Mouse (Mus musculus) olfactory bulb, adult 2 months (tissue): ENCODE data around the gene Snapin. TPM values are rescaled to one million over a fixed set of nuclear protein-coding genes. Genes with fewer than 3 reads are reported as not detected.
A peak's percentile ranks its signal among the peaks of the same experiment; 100 is the strongest.

ENCODE experiments used
- H3K27ac ChIP-seq: fragments of 200-500 bp; 2 replicates; pipeline ENCODE4 v1.5.1; 2012; ENCODE audit warnings: low read depth, low read length; ENCODE audit not compliant: insufficient read depth
- H3K4me1 ChIP-seq: fragments of 200-500 bp; 2 replicates; pipeline ENCODE4 v1.6.1; 2012; ENCODE audit warnings: low read length; ENCODE audit not compliant: control insufficient read depth, insufficient read depth
- H3K4me3 ChIP-seq: fragments of 200-500 bp; 2 replicates; pipeline ENCODE4 v1.5.1; 2012; ENCODE audit warnings: mild to moderate bottlenecking, low read depth, low read length, moderate library complexity; ENCODE audit not compliant: insufficient read depth
- CTCF ChIP-seq: fragments of 200-500 bp; IDR thresholded peaks from 2 replicates; pipeline ENCODE4 v1.5.1; 2012; ENCODE audit warnings: low read depth, mild to moderate bottlenecking, low read length, moderate library complexity; ENCODE audit not compliant: insufficient read depth
- POLR2A ChIP-seq: fragments of 200-500 bp; IDR thresholded peaks from 2 replicates; pipeline ENCODE4 v1.6.1; 2012; ENCODE audit warnings: mild to moderate bottlenecking, low read depth, low read length, moderate library complexity; ENCODE audit not compliant: insufficient read depth
- WGBS: fragments of 180-500 bp; shearing (Covaris S2); methylation state at CpG from one replicate; pipeline ENCODE4 v1.1.7; 2018; 5-methylcytosine and 5-hydroxymethylcytosine counted together
- polyA plus RNA-seq: library from polyadenylated mRNA; stranded (reverse); fragments of >200 nt; gene quantifications from 2 replicates; pipeline ENCODE4 v1.2.4, GENCODE M21; 2012; ENCODE audit warnings: low replicate concordance; ENCODE audit not compliant: missing spikeins, insufficient read depth, insufficient read length

Snapin gene
- polyA plus RNA-seq, 1 experiment = not detected

DNA sequence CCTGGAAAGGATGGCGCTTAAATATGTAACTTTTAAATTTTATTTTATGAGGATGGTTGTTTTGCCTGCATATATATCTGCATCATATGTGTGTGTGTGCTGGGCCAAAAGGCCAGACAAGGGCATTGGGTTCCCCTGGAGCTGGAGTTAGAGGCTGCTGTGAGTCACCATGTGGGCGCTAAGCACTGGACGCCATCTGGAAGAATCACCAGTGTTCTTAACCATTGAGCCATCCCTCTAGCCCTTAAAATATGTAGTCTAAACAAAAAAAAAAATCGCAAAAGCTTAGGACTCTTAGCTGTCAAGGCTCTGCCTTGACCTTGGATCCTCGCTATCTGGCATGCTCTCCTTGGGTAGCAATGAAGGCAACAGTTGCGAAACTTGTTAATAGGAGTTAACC lies 2.3 kb downstream of the Snapin start:
- H3K4me1 ChIP-seq = no peaks in the 10 kb centered on the region
- 91% methylated on average over 6 of the region's 6 CpGs for WGBS
- H3K4me3 ChIP-seq = no peak overlapping the region
- no peak overlapping the region for H3K27ac ChIP-seq
- TF ChIP-seq CTCF (no peak), POLR2A (no peak)

DNA sequence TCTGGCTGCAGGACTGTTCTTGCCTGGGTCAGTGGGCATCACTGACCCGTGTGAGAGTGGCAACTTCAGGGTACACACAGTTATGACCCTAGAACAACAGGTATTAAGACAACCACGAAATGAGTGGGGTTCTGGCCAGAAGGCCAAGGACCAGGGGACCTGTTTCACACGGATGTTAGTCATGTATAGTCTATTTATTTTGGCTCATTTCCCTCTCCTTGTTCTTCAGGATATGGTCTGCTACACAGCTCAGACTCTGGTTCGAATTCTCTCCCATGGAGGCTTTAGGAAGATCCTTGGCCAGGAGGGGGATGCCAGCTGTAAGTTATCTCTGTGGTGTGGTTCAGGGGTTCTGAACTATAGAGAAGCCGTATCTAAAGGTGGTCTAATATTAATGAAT lies 3.8 kb downstream of the Snapin start:
- H3K4me1 ChIP-seq = no peaks in the 10 kb centered on the region
- H3K27ac ChIP-seq = no peak overlapping the region
- no peak overlapping the region for H3K4me3 ChIP-seq
- WGBS = 75% methylated on average over 5 of the region's 5 CpGs
- TF ChIP-seq POLR2A = no peak
- no peak for TF ChIP-seq CTCF

- TF ChIP-seq POLR2A (peak; percentile 58; the same call in 1 of the 2 replicates), CTCF (no peak)
- under 1% methylated on average over 45 of the region's 45 CpGs for WGBS
- H3K27ac ChIP-seq = peak within 1 kb of the TSS; percentile 79; the same call in 1 of the 2 replicates
- H3K4me3 ChIP-seq = peak within 1 kb of the TSS; percentile 87
- peaks cover 2% of the 10 kb centered on the region; the same call in 1 of the 2 replicates for H3K4me1 ChIP-seq
These were observed 14.8 kb downstream of the Snapin start, which contains the start of gene Ilf2 for GRCm38 (mm10) chr3:90475831-90476611. TSS of gene Ilf2 (plus strand) at chr3:90476126.

DNA sequence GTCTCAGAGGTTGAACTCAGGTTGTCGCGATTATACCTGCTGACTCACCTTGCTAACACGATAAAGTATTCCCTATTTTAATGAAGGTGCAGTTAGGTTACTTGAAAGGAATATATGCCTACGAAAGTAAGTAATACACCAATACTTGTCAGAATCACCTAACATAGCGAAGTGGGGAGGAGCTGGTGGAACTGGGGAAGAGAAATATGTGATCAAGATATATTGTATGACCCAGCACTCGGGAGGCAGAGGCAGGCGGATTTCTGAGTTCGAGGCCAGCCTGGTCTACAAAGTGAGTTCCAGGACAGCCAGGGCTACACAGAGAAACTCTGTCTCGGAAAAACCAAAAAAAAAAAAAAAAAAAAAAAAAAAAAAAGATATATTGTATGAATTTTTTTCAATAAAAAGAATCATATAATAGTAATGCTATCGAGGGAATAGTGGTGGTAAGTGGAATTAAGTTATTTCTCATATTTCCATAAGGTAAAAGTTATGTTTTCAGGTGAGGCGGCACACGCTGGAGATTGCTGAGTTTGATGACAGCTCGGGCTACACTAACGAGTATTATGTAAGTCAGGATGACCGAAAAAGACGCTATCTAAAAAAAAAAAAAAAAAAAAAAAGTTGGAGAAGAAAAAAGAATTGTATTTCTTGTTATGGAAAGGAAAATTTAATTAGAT lies 15.5 kb downstream of the Snapin start:
- Histone ChIP-seq H3K27ac (no peak overlapping the region), H3K4me3 (no peak overlapping the region), H3K4me1 (peaks cover 2% of the 10 kb centered on the region; the same call in 1 of the 2 replicates)
- TF ChIP-seq POLR2A (no peak), CTCF (no peak)
- 32% methylated on average over 16 of the region's 16 CpGs for WGBS

DNA sequence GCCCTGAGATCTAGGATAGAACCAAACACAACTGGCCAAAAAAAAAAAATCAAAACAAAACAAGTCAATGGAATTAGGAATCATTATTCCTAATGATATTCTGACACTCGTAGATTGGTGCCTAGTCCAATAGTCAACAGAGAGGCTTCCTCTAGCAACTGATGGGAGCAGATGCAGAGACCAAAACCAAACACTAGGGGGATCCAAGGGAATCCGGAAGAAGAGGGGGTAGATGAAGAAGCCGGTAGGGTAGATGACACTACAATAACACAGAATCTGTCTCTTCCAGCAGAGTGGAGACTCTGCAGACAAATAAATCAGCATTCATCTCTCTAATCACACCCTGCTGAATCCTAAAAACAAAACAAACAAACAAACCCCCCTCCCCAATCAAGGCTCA lies 18.6 kb downstream of the Snapin start:
- Histone ChIP-seq H3K4me3 (no peak overlapping the region), H3K4me1 (peaks cover 2% of the 10 kb centered on the region; the same call in 1 of the 2 replicates), H3K27ac (no peak overlapping the region)
- no peak for TF ChIP-seq CTCF
- TF ChIP-seq POLR2A = no peak
- 15% methylated on average over 3 of the region's 3 CpGs for WGBS

- whole genome bisulfite sequencing = 93% methylated on average over 10 of the region's 10 CpGs
- Histone ChIP-seq H3K27ac (no peak overlapping the region), H3K4me1 (peaks cover 10% of the 10 kb centered on the region), H3K4me3 (no peak overlapping the region)
- TF ChIP-seq CTCF (no peak), POLR2A (no peak)
These were observed 23.1 kb downstream of the Snapin start for GRCm38 (mm10) chr3:90467618-90468300.

DNA sequence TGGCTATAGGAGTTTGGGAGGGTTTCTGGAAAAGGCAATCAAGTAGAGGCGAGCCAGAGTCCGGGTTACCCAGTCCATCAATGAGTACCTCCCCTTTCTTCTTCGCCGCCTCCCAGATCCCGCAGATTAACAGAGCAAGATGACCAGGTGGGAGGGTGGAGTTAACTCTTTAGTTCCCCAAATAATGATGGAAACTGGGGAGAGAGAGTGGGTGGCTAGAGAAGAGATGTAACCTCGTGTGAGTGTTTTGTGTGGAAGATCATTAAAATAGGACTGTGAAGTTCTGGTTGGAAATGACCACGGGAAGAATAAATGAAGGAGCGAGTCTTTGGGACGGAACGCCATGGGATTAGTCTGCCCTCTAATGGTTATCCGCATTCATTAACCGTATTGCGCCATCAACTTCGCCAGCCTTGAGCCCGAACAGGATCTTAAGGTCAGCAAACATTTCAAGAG lies 24.5 kb downstream of the Snapin start:
- peaks cover 10% of the 10 kb centered on the region for H3K4me1 ChIP-seq
- WGBS = under 1% methylated on average over 15 of the region's 15 CpGs
- H3K4me3 ChIP-seq = peak overlapping the region; percentile 58
- H3K27ac ChIP-seq = no peak overlapping the region
- TF ChIP-seq CTCF (0 out of 2 replicates have a peak, but pooled peaks have one; percentile 29), POLR2A (no peak)

GRCm38 (mm10) chr3:90465686-90466310 lies 25.0 kb downstream of the Snapin start, which contains the start of gene Npr1:
TSS of gene Npr1 (minus strand) at chr3:90465866.
- Histone ChIP-seq H3K4me1 (peaks cover 10% of the 10 kb centered on the region), H3K27ac (no peak within 1 kb of the TSS)
- WGBS = under 1% methylated on average over 45 of the region's 49 CpGs

More at GRCm38 (mm10) chr3:90465686-90466310, 25.0 kb downstream of the Snapin start, which contains the start of gene Npr1:
- TF ChIP-seq CTCF (no peak), POLR2A (no peak)
- H3K4me3 ChIP-seq = peak within 1 kb of the TSS; percentile 58
